Comparison of ENCODE assay signal across 23 mouse cellular contexts in the genomic region with DNA sequence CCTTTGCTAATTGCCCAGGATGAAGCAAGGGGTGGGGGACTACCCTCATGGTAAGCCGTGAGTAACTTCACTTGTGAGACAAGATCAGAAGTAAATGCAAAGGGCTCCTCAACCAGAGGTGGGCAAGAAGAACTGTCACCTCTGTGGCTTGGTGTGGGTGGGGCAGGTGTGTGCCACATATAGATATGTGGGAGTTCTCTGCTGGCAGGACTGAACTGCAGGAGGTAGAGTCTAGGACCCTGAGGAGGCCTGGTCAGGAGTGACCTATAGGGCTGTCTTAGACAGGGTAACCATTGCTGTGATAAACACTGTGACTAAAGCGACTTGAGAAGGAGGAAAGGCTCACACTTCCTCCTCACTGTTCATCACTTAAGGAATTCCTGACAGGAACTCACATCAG. TPM values are rescaled to one million over a fixed set of nuclear protein-coding genes. Genes with fewer than 3 reads are reported as not detected.
DNase-seq lines count a peak whose midpoint lies in the region; ATAC-seq and TF ChIP-seq lines count a peak whose summit lies in the region.
"Had no signal": no experiment of that assay in that cellular context is flagged by ENCODE, and none has a peak within 500 bp of the region (broad histone marks: within the 10 kb centered on the region; RNA-seq: fewer than 3 reads in every experiment).

No protein-coding gene starts in this region.

- intact Hi-C loops in gastrocnemius, postnatal 14 days (cut with DNase I; ENCODE audit: low total_unique reads), result no loop called here

- ATAC-seq in embryonic facial prominence, embryonic 15.5 days (ENCODE audit: insufficient number of reproducible peaks, low FRiP score, low TSS enrichment, low read depth), result 0 out of 2 replicates have a peak, but pooled peaks have one; percentile 25
- ATAC-seq in G1E (ENCODE audit: extremely low read depth, insufficient number of reproducible peaks, low FRiP score, poor library complexity, severe bottlenecking), result 0 out of 2 replicates have a peak, but pooled peaks have one; percentile 8
- ATAC-seq in megakaryocyte-erythroid progenitor cell, adult 5-6 weeks (replicated peaks; ENCODE audit: low FRiP score, low TSS enrichment, poor library complexity, severe bottlenecking), result peak; percentile 57
- ATAC-seq: activated CD4-positive, CD25-positive, alpha-beta regulatory T cell, adult 4 months; CD4-positive, CD25-positive, alpha-beta regulatory T cell, adult 4 months; forebrain, embryonic 13.5 days; forebrain, embryonic 15.5 days; forebrain, postnatal 0 days had no signal

- H3K27me3 ChIP-seq in embryonic facial prominence, embryonic 15.5 days, result no peaks in the 10 kb centered on the region
- H3K27me3 ChIP-seq in embryonic facial prominence, embryonic 10.5 days (replicated peaks; ENCODE audit: low read depth, poor library complexity, severe bottlenecking), result peaks cover 8% of the 10 kb centered on the region
- peaks cover 8% of the 10 kb centered on the region; the same call in 1 of the 2 replicates for H3K27me3 ChIP-seq in G1E (ENCODE audit: insufficient read depth, low read length)
- H3K27me3 ChIP-seq: embryonic facial prominence, embryonic 13.5 days; forebrain, embryonic 13.5 days; forebrain, embryonic 15.5 days had no signal

- 64% methylated on average over 2 of the region's 2 CpGs for whole genome bisulfite sequencing in embryonic facial prominence, embryonic 15.5 days
- 65% methylated on average over 2 of the region's 2 CpGs for WGBS in embryonic facial prominence, embryonic 10.5 days

- H3K36me3 ChIP-seq in embryonic facial prominence, embryonic 15.5 days, result 0 out of 2 replicates have a peak, but pooled peaks cover 10% of the 10 kb centered on the region
- H3K36me3 ChIP-seq in embryonic facial prominence, embryonic 10.5 days (replicated peaks), result peaks cover 30% of the 10 kb centered on the region
- no peaks in the 10 kb centered on the region for H3K36me3 ChIP-seq in G1E (replicated peaks)

- H3K4me3 ChIP-seq in embryonic facial prominence, embryonic 15.5 days (replicated peaks), result no peak overlapping the region
- no peak overlapping the region for H3K4me3 ChIP-seq in embryonic facial prominence, embryonic 10.5 days
- H3K4me3 ChIP-seq in G1E (ENCODE audit: low read depth, low read length), result no peak overlapping the region
- H3K4me3 ChIP-seq: embryonic facial prominence, embryonic 13.5 days; forebrain, embryonic 13.5 days; forebrain, embryonic 15.5 days had no signal

- TF ChIP-seq CTCF in G1E (IDR thresholded peaks at IDR 0.05; ENCODE audit: low read depth, low read length), result no peak

- H3K4me1 ChIP-seq in embryonic facial prominence, embryonic 15.5 days, result peaks cover 5% of the 10 kb centered on the region; the same call in 1 of the 2 replicates
- H3K4me1 ChIP-seq in embryonic facial prominence, embryonic 10.5 days, result 0 out of 2 replicates have a peak, but pooled peaks cover under 1% of the 10 kb centered on the region
- no peaks in the 10 kb centered on the region for H3K4me1 ChIP-seq in G1E (ENCODE audit: insufficient read depth, low read depth, low read length)
- H3K4me1 ChIP-seq: embryonic facial prominence, embryonic 13.5 days; forebrain, embryonic 13.5 days; forebrain, embryonic 15.5 days had no signal

- H3K27ac ChIP-seq in embryonic facial prominence, embryonic 15.5 days (replicated peaks), result no peak overlapping the region
- H3K27ac ChIP-seq in embryonic facial prominence, embryonic 10.5 days (replicated peaks), result no peak overlapping the region
- H3K27ac ChIP-seq: embryonic facial prominence, embryonic 13.5 days; forebrain, embryonic 13.5 days; forebrain, embryonic 15.5 days had no signal

- no peaks in the 10 kb centered on the region for H3K9me3 ChIP-seq in embryonic facial prominence, embryonic 15.5 days (replicated peaks)
- peaks cover 5% of the 10 kb centered on the region; the same call in 1 of the 2 replicates for H3K9me3 ChIP-seq in embryonic facial prominence, embryonic 10.5 days
- H3K9me3 ChIP-seq in G1E (replicated peaks), result peaks cover 9% of the 10 kb centered on the region
- H3K9me3 ChIP-seq: forebrain, embryonic 15.5 days had no signal

- H3K9ac ChIP-seq in embryonic facial prominence, embryonic 15.5 days, result no peak overlapping the region
- H3K9ac ChIP-seq: embryonic facial prominence, embryonic 13.5 days; forebrain, embryonic 13.5 days; forebrain, embryonic 15.5 days; forebrain, postnatal 0 days had no signal

- H3K4me2 ChIP-seq in embryonic facial prominence, embryonic 15.5 days (replicated peaks), result no peak overlapping the region
- H3K4me2 ChIP-seq: embryonic facial prominence, embryonic 13.5 days; forebrain, embryonic 13.5 days; forebrain, embryonic 15.5 days had no signal

- DNase-seq in embryonic facial prominence, embryonic 10.5 days (ENCODE audit: low spot score), result no peak
- no peak for DNase-seq in G1E (ENCODE audit: low spot score)
- DNase-seq in brain, adult 2 months (ENCODE audit: low read depth, low spot score), result peak; percentile 38
- DNase-seq in spleen, postnatal 36 days (ENCODE audit: low spot score in 2 of 2), result no peak
- no peak for DNase-seq in gastrocnemius, postnatal 14 days
- DNase-seq: adrenal gland, adult 8-10 months; adrenal gland, postnatal 14 days; adrenal gland, postnatal 36 days; B cell, adult 2 months; cerebellum, adult 11 months; cerebellum, adult 18-20 months; cerebellum, adult 9-10 months; cerebellum, postnatal 10 days; cerebellum, postnatal 25 days; forebrain, postnatal 0 days had no signal

RNA-seq across cellular contexts. Expression of a gene that starts 7.7 kb away (rescaled TPM):
- 17.0 and 17.5 TPM in 2 replicates for polyA plus RNA-seq in embryonic facial prominence, embryonic 15.5 days (2015; fragmentation: Nextera tagmentation; extraction: Ambion mirVana)
- 11.4 and 12.1 TPM in 2 replicates for polyA plus RNA-seq in embryonic facial prominence, embryonic 10.5 days (2016; fragmentation: Nextera tagmentation; extraction: Ambion mirVana)
- total RNA-seq in G1E (2014; fragmentation: Nextera tagmentation) (not detected in 2 replicates), G1E (2017) (not detected in 2 replicates)
- polyA plus RNA-seq in G1E (2012), result not detected in 2 replicates
- total RNA-seq in megakaryocyte-erythroid progenitor cell, adult 5-6 weeks (2014; fragmentation: Nextera tagmentation), result 0.22 and 0.74 TPM in 2 replicates
- total RNA-seq in megakaryocyte-erythroid progenitor cell, adult 5-6 weeks (2017), result not detected in 2 replicates
- under 1 TPM; 0.33 to 0.47 TPM for total RNA-seq in gastrocnemius, postnatal 14 days (2021)
- total RNA-seq: CH12.LX had no signal
- polyA plus RNA-seq: activated CD4-positive, CD25-positive, alpha-beta regulatory T cell, adult 4 months; CD4-positive, CD25-positive, alpha-beta regulatory T cell, adult 4 months had no signal

RNA-seq across cellular contexts. Expression of a gene that starts 37.2 kb away (rescaled TPM):
- 29.6 and 36.8 TPM in 2 replicates for polyA plus RNA-seq in embryonic facial prominence, embryonic 15.5 days (2015; fragmentation: Nextera tagmentation; extraction: Ambion mirVana)
- polyA plus RNA-seq in embryonic facial prominence, embryonic 10.5 days (2016; fragmentation: Nextera tagmentation; extraction: Ambion mirVana), result 57.5 and 59.4 TPM in 2 replicates
- total RNA-seq in G1E (2014; fragmentation: Nextera tagmentation) (8.4 and 13.7 TPM in 2 replicates), G1E (2017) (9.3 and 13.0 TPM in 2 replicates)
- polyA plus RNA-seq in G1E (2012), result 31.4 and 35.1 TPM in 2 replicates
- total RNA-seq in megakaryocyte-erythroid progenitor cell, adult 5-6 weeks (2014; fragmentation: Nextera tagmentation), result 13.5 and 29.1 TPM in 2 replicates
- total RNA-seq in megakaryocyte-erythroid progenitor cell, adult 5-6 weeks (2017), result 10.7 and 15.7 TPM in 2 replicates
- total RNA-seq in gastrocnemius, postnatal 14 days (2021), result 1 to 10 TPM in 1 of 2 experiments, under 1 TPM in 1; 0.69 to 1.6 TPM

RNA-seq across cellular contexts. Expression of a gene that starts 47.3 kb away (rescaled TPM):
- polyA plus RNA-seq in embryonic facial prominence, embryonic 15.5 days (2015; fragmentation: Nextera tagmentation; extraction: Ambion mirVana), result 436 and 462 TPM in 2 replicates
- 53.6 and 57.1 TPM in 2 replicates for polyA plus RNA-seq in embryonic facial prominence, embryonic 10.5 days (2016; fragmentation: Nextera tagmentation; extraction: Ambion mirVana)
- total RNA-seq in G1E (2014; fragmentation: Nextera tagmentation), result 31.5 and 42.4 TPM in 2 replicates
- total RNA-seq in G1E (2017), result 897 and 989 TPM in 2 replicates
- polyA plus RNA-seq in G1E (2012), result 143 and 174 TPM in 2 replicates
- 248 and 286 TPM in 2 replicates for total RNA-seq in megakaryocyte-erythroid progenitor cell, adult 5-6 weeks (2014; fragmentation: Nextera tagmentation)
- 191 and 258 TPM in 2 replicates for total RNA-seq in megakaryocyte-erythroid progenitor cell, adult 5-6 weeks (2017)
- 100 to 1,000 TPM; 115 to 139 TPM for total RNA-seq in gastrocnemius, postnatal 14 days (2021)

RNA-seq across cellular contexts. Expression of a gene that starts 53.4 kb away (rescaled TPM):
- polyA plus RNA-seq in embryonic facial prominence, embryonic 15.5 days (2015; fragmentation: Nextera tagmentation; extraction: Ambion mirVana), result 150 and 162 TPM in 2 replicates
- 91.8 and 96.4 TPM in 2 replicates for polyA plus RNA-seq in embryonic facial prominence, embryonic 10.5 days (2016; fragmentation: Nextera tagmentation; extraction: Ambion mirVana)
- total RNA-seq in G1E (2014; fragmentation: Nextera tagmentation), result 3.9 TPM in 1 of 2 replicates, not detected in the other
- total RNA-seq in G1E (2017), result 1.3 and 1.8 TPM in 2 replicates
- polyA plus RNA-seq in G1E (2012), result 9.5 and 9.6 TPM in 2 replicates
- total RNA-seq in megakaryocyte-erythroid progenitor cell, adult 5-6 weeks (2014; fragmentation: Nextera tagmentation), result 26.1 and 45.9 TPM in 2 replicates
- 11.6 and 18.2 TPM in 2 replicates for total RNA-seq in megakaryocyte-erythroid progenitor cell, adult 5-6 weeks (2017)
- total RNA-seq in gastrocnemius, postnatal 14 days (2021), result 10 to 100 TPM; 82.5 to 84.7 TPM
